Mouse (Mus musculus) thymus, adult 2 months (tissue): ENCODE measurements around the gene Dennd2c.

Experiments
- CTCF ChIP-seq: fragments of 200-500 bp; IDR thresholded peaks from 2 replicates; pipeline ENCODE4 v1.5.1; 2012; ENCODE audit warnings: mild to moderate bottlenecking, control low read depth, low read length, moderate library complexity, borderline replicate concordance; ENCODE audit not compliant: control insufficient read depth, poor library complexity, insufficient read depth; ENCODE audit errors: extremely low read depth
- POLR2A ChIP-seq: fragments of 200-500 bp; IDR thresholded peaks from 2 replicates; pipeline ENCODE4 v1.6.1; 2012; ENCODE audit warnings: mild to moderate bottlenecking, low read length, control low read depth, moderate library complexity; ENCODE audit not compliant: control insufficient read depth, poor library complexity, insufficient read depth; ENCODE audit errors: extremely low read depth

DNA sequence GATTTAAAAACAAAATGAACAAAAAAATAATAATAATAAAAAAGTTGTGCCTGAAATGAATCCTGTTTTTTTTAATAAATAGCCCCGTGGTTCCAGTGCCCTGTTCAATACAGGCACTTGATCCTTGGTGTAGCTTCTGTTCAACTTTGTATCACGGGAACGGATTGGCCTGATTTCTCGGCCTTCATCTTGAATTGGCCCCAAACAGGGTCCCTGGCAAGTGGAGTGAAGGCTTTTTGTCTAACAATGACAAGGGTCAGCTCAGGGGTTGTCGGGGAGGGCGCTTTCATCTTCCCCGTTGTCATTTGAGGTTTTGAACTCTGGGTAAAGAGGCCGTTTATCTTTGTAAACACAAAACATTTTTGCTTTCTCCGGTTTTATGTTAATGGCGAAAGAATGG lies 44.7 kb upstream of the Dennd2c start:
- TF ChIP-seq CTCF (no peak), POLR2A (no peak)
